Mouse (Mus musculus) small intestine, adult 2 months (tissue): ENCODE results near the gene Spi1.

Source experiments
- CTCF ChIP-seq: fragments of 200-500 bp; IDR thresholded peaks from 2 replicates; pipeline ENCODE4 v1.5.1; 2012; ENCODE audit warnings: low read depth, mild to moderate bottlenecking, control low read depth, inconsistent platforms, low read length, moderate library complexity, mixed read lengths; ENCODE audit not compliant: insufficient replicate concordance, insufficient read length; ENCODE audit errors: extremely low read depth
- POLR2A ChIP-seq: fragments of 200-500 bp; IDR thresholded peaks from 2 replicates; pipeline ENCODE4 v1.6.1; 2012; ENCODE audit warnings: low read depth, mild to moderate bottlenecking, control low read depth, inconsistent platforms, low read length, moderate library complexity

GRCm38 (mm10) chr2:91115578-91115970, 33.4 kb downstream of the Spi1 start:
- no peak for TF ChIP-seq CTCF
- no peak for TF ChIP-seq POLR2A
